Mouse (Mus musculus): ENCODE data around the gene Fgfr4. TPM values are rescaled to one million over a fixed set of nuclear protein-coding genes. Genes with fewer than 3 reads are reported as not detected.

Gene Fgfr4
- total and polyA plus RNA-seq, 2 experiments from 2014 or later = 0.44 to 0.52 TPM

DNA sequence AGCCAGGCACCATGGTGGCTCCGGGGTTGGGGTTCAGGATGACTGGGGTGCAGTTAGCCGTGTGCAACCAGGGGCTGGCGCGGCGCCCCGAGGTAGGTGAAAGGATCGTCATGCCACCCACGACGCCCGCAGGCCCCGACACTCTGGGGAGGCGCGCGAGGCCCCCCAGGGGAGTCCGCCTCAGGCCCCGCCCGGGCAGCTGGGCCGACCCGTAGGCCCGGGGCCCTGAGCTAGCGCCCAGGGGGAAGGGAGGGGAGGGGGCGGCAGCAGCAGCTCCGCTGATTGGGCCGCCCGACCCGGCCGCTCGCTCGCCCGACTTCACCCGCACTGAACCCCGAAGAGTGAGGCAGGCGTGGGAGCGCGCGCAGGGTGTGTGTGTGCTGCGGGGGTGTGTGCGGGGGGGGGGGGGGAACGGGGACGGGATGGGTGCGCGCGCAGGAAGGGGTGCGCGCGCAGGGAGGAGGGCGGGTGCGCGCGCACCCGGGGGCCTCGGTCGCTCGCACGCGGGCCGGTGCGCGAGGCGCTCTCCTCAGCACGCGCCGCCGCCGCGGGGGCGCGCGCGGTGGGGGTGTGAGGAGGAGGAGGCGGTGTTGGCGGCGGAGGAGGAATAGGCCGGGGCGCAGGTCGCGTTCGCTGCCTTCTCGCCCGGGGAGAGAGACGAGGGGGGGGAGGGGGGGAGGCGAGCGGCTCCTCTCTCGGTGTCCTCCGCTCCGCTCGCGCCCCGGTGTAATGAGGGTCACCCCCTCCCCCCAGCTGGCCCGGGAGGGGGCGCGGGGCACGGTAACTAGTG lies 59.0 kb downstream of the Fgfr4 start:
- Histone ChIP-seq H3K9ac (replicated peaks; ENCODE audit: low read length, poor library complexity, severe bottlenecking) (peak overlapping the region; percentile 91), H3K27me3 (ENCODE audit: insufficient read depth, low read length) (no peaks in the 10 kb centered on the region), H3K27ac (ENCODE audit: low read depth, low read length) (peak overlapping the region; percentile 88), H3K36me3 (ENCODE audit: insufficient read depth, low read length) (0 out of 2 replicates have a peak, but pooled peaks cover 2% of the 10 kb centered on the region), H3K4me2 (ENCODE audit: low read depth, low read length, poor library complexity, severe bottlenecking) (peak overlapping the region; percentile 82), H3K4me1 (ENCODE audit: insufficient read depth, low read length) (peaks cover 25% of the 10 kb centered on the region), H3K4me3 (ENCODE audit: low read depth, low read length) (peak overlapping the region; percentile 74), H3K9me3 (ENCODE audit: low read length) (no peaks in the 10 kb centered on the region)
- peak; percentile 76 for ATAC-seq (ENCODE audit: low FRiP score)
- under 1% methylated on average over 30 of the region's 93 CpGs for WGBS
- no peak for TF ChIP-seq CTCF (IDR thresholded peaks at IDR 0.05)
- peak; percentile 94 for DNase-seq (ENCODE audit: low spot score)

DNA sequence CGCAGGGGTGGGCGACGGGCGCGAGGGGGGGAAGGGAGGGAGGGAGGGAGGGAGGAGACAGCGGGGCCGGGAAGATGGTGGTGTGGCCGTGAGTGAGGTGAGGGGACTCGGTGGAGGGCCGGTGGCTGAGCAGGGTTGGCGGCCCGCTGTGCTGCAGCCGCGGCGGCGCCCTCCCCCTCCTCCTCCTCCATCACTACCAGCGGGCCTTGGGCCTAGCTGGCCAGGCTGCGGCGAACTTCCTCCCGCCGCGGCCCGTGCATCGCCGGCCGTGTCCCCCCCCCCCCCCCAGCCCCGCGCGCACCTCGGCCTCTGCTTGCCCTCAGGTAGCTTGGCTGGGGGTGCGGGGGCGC lies 59.5 kb downstream of the Fgfr4 start:
- H3K9ac ChIP-seq (replicated peaks; ENCODE audit: low read length, poor library complexity, severe bottlenecking) = peak overlapping the region; percentile 91
- peak overlapping the region; percentile 82 for H3K4me2 ChIP-seq (ENCODE audit: low read depth, low read length, poor library complexity, severe bottlenecking)
- 0% methylated on average over 2 of the region's 32 CpGs for WGBS
- peak; percentile 41; the same call in 1 of the 2 replicates for ATAC-seq (ENCODE audit: low FRiP score)
- peak; percentile 66 for DNase-seq (ENCODE audit: low spot score)
- H3K27ac ChIP-seq (ENCODE audit: low read depth, low read length) = peak overlapping the region; percentile 88
- H3K9me3 ChIP-seq (ENCODE audit: low read length) = no peaks in the 10 kb centered on the region
- TF ChIP-seq CTCF (IDR thresholded peaks at IDR 0.05) = no peak
- H3K4me3 ChIP-seq (ENCODE audit: low read depth, low read length) = peak overlapping the region; percentile 74
- no peaks in the 10 kb centered on the region for H3K27me3 ChIP-seq (ENCODE audit: insufficient read depth, low read length)
- H3K36me3 ChIP-seq (ENCODE audit: insufficient read depth, low read length) = 0 out of 2 replicates have a peak, but pooled peaks cover 2% of the 10 kb centered on the region
- H3K4me1 ChIP-seq (ENCODE audit: insufficient read depth, low read length) = peaks cover 25% of the 10 kb centered on the region

DNA sequence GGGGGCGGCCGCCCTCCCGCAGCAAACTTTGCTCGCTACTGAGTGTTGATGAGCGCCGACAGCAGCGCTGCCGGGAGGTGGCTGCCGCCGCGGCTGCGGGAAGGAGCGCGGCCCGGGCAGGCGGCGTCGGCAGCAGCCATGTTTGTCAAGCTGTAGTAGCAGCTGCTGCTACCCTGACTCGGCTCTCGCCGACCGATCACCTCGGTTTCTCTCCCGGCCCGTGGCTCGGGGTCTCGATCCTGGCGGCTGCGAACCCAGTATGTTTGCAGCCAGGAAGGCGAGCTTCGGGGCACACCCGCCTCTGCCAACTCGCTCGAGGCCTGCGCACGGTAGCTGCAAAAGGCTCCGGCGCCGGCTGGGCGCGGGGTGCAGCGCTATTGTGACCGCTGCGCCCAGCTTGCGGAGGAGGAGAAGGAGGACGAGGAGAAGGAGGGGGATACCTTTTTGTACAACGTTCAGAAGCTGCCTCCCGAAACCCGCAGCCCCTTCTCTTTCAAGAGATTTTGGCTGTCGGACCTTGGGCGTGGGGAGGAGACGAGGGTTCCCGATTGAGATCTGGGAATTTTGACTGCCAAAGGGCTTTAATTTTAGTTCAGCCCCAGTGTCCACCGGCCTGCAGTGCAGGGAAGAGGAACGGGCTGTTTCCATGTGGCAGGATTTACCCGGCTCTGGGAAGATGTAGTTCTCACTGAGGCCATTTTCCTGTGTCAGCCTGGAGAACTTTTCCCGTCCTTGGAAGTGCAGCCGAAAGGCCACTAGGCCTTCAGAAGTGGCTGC lies 60.1 kb downstream of the Fgfr4 start:
- Histone ChIP-seq H3K9ac (replicated peaks; ENCODE audit: low read length, poor library complexity, severe bottlenecking) (peak overlapping the region; percentile 91), H3K4me2 (ENCODE audit: low read depth, low read length, poor library complexity, severe bottlenecking) (peak overlapping the region; percentile 82), H3K9me3 (ENCODE audit: low read length) (no peaks in the 10 kb centered on the region), H3K4me1 (ENCODE audit: insufficient read depth, low read length) (peaks cover 25% of the 10 kb centered on the region), H3K36me3 (ENCODE audit: insufficient read depth, low read length) (0 out of 2 replicates have a peak, but pooled peaks cover 3% of the 10 kb centered on the region), H3K27me3 (ENCODE audit: insufficient read depth, low read length) (no peaks in the 10 kb centered on the region), H3K4me3 (ENCODE audit: low read depth, low read length) (peak overlapping the region; percentile 74), H3K27ac (ENCODE audit: low read depth, low read length) (peak overlapping the region; percentile 88)
- TF ChIP-seq CTCF (IDR thresholded peaks at IDR 0.05) = no peak
- ATAC-seq (ENCODE audit: low FRiP score) (no peak), DNase-seq (ENCODE audit: low spot score) (peak; percentile 43)
- under 1% methylated on average over 47 of the region's 58 CpGs for WGBS

DNA sequence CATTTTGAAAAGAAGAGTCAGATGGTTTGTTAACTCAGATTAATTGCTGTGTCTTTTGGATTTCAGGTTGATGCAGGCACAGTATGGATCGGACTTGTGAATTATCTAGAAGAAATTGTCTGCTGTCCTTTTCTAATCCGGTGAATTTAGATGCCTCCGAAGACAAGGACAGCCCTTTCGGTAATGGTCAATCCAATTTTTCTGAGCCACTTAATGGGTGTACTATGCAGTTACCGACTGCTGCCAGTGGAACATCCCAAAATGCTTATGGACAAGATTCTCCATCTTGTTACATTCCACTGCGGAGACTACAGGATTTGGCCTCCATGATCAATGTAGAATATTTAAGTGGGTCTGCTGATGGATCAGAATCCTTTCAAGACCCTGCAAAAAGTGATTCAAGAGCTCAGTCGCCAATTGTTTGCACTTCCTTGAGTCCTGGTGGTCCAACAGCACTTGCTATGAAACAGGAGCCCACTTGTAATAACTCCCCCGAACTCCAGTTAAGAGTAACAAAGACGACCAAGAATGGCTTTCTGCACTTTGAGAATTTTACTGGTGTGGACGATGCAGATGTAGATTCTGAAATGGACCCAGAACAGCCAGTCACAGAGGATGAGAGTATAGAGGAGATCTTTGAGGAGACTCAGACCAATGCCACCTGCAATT lies 60.8 kb downstream of the Fgfr4 start:
- 52% methylated on average over 10 of the region's 10 CpGs for WGBS
- Histone ChIP-seq H3K27me3 (ENCODE audit: insufficient read depth, low read length) (no peaks in the 10 kb centered on the region), H3K4me1 (ENCODE audit: insufficient read depth, low read length) (peaks cover 25% of the 10 kb centered on the region), H3K27ac (ENCODE audit: low read depth, low read length) (peak overlapping the region; percentile 88), H3K36me3 (ENCODE audit: insufficient read depth, low read length) (0 out of 2 replicates have a peak, but pooled peaks cover 5% of the 10 kb centered on the region), H3K9me3 (ENCODE audit: low read length) (no peaks in the 10 kb centered on the region), H3K4me3 (ENCODE audit: low read depth, low read length) (peak overlapping the region; percentile 74), H3K9ac (replicated peaks; ENCODE audit: low read length, poor library complexity, severe bottlenecking) (peak overlapping the region; percentile 91; the same call in 1 of the 2 replicates), H3K4me2 (ENCODE audit: low read depth, low read length, poor library complexity, severe bottlenecking) (peak overlapping the region; percentile 82)
- ATAC-seq (ENCODE audit: low FRiP score) (no peak), DNase-seq (ENCODE audit: low spot score) (no peak)
- no peak for TF ChIP-seq CTCF (IDR thresholded peaks at IDR 0.05)

Other genes starting within 250 kb of the Fgfr4 start
- gene Unc5a, start 203.2 kb upstream of the Fgfr4 start, total RNA-seq (2014; rRNA removed) = 24.2 and 29.0 TPM in 2 replicates
- 12.7 and 14.3 TPM in 2 replicates for gene Unc5a, start 203.2 kb upstream of the Fgfr4 start, polyA plus RNA-seq (2015; fragmentation: Nextera tagmentation; extraction: Ambion mirVana)
- 1.0 and 1.7 TPM in 2 replicates for gene Hk3, start 131.3 kb upstream of the Fgfr4 start, total RNA-seq (2014; rRNA removed)
- gene Hk3, start 131.3 kb upstream of the Fgfr4 start, polyA plus RNA-seq (2015; fragmentation: Nextera tagmentation; extraction: Ambion mirVana) = 0.79 and 0.80 TPM in 2 replicates
- gene Uimc1, start 52.3 kb upstream of the Fgfr4 start, total RNA-seq (2014; rRNA removed) = 10.5 and 10.7 TPM in 2 replicates
- 12.8 and 13.3 TPM in 2 replicates for gene Uimc1, start 52.3 kb upstream of the Fgfr4 start, polyA plus RNA-seq (2015; fragmentation: Nextera tagmentation; extraction: Ambion mirVana)
- 32.8 and 36.8 TPM in 2 replicates for gene Zfp346, start 47.3 kb upstream of the Fgfr4 start, total RNA-seq (2014; rRNA removed)
- 24.2 and 24.8 TPM in 2 replicates for gene Zfp346, start 47.3 kb upstream of the Fgfr4 start, polyA plus RNA-seq (2015; fragmentation: Nextera tagmentation; extraction: Ambion mirVana)
- not detected in 2 replicates for gene Gm17617, start 19.1 kb upstream of the Fgfr4 start, total RNA-seq (2014; rRNA removed)
- gene Gm17617, start 19.1 kb upstream of the Fgfr4 start, polyA plus RNA-seq (2015; fragmentation: Nextera tagmentation; extraction: Ambion mirVana) = not detected in 2 replicates
- 103 and 111 TPM in 2 replicates for gene Nsd1, start 57.1 kb downstream of the Fgfr4 start, total RNA-seq (2014; rRNA removed)
- 47.0 and 56.2 TPM in 2 replicates for gene Nsd1, start 57.1 kb downstream of the Fgfr4 start, polyA plus RNA-seq (2015; fragmentation: Nextera tagmentation; extraction: Ambion mirVana)
- 208 and 210 TPM in 2 replicates for gene Prelid1, start 167.9 kb downstream of the Fgfr4 start, total RNA-seq (2014; rRNA removed)
- gene Prelid1, start 167.9 kb downstream of the Fgfr4 start, polyA plus RNA-seq (2015; fragmentation: Nextera tagmentation; extraction: Ambion mirVana) = 318 and 326 TPM in 2 replicates
- gene Rab24, start 169.3 kb downstream of the Fgfr4 start, total RNA-seq (2014; rRNA removed) = 70.0 and 88.1 TPM in 2 replicates
- 83.2 and 84.2 TPM in 2 replicates for gene Rab24, start 169.3 kb downstream of the Fgfr4 start, polyA plus RNA-seq (2015; fragmentation: Nextera tagmentation; extraction: Ambion mirVana)
- gene Mxd3, start 177.2 kb downstream of the Fgfr4 start, total RNA-seq (2014; rRNA removed) = 6.6 and 7.2 TPM in 2 replicates
- gene Mxd3, start 177.2 kb downstream of the Fgfr4 start, polyA plus RNA-seq (2015; fragmentation: Nextera tagmentation; extraction: Ambion mirVana) = 3.5 and 3.6 TPM in 2 replicates
- gene Lman2, start 210.1 kb downstream of the Fgfr4 start, total RNA-seq (2014; rRNA removed) = 55.7 and 55.9 TPM in 2 replicates
- 32.8 and 35.0 TPM in 2 replicates for gene Lman2, start 210.1 kb downstream of the Fgfr4 start, polyA plus RNA-seq (2015; fragmentation: Nextera tagmentation; extraction: Ambion mirVana)
- 0.44 and 1.1 TPM in 2 replicates for gene Rgs14, start 217.1 kb downstream of the Fgfr4 start, total RNA-seq (2014; rRNA removed)
- gene Rgs14, start 217.1 kb downstream of the Fgfr4 start, polyA plus RNA-seq (2015; fragmentation: Nextera tagmentation; extraction: Ambion mirVana) = 1.3 and 1.5 TPM in 2 replicates
- gene Slc34a1, start 245.5 kb downstream of the Fgfr4 start, total RNA-seq (2014; rRNA removed) = not detected in 2 replicates
- gene Slc34a1, start 245.5 kb downstream of the Fgfr4 start, polyA plus RNA-seq (2015; fragmentation: Nextera tagmentation; extraction: Ambion mirVana) = 0.04 TPM in 1 of 2 replicates, not detected in the other

All from midbrain, postnatal 0 days (tissue).